Mouse (Mus musculus) ES-Bruce4 (cell line): ENCODE data around the gene Sptbn4. TPM values are rescaled to one million over a fixed set of nuclear protein-coding genes. Genes with fewer than 3 reads are reported as not detected.

Experiments
- H3K27ac ChIP-seq: 2 replicates; pipeline ENCODE4 v1.5.1; 2012; ENCODE audit warnings: low read length, inconsistent platforms; ENCODE audit not compliant: insufficient read depth
- H3K27me3 ChIP-seq: 2 replicates; pipeline ENCODE4 v1.6.1; 2012; ENCODE audit warnings: mild to moderate bottlenecking, low read length, inconsistent platforms; ENCODE audit not compliant: control insufficient read depth, poor library complexity, insufficient read depth, severe bottlenecking
- H3K36me3 ChIP-seq: 2 replicates; pipeline ENCODE4 v1.6.1; 2012; ENCODE audit warnings: inconsistent platforms, mild to moderate bottlenecking, low read length, moderate library complexity; ENCODE audit not compliant: control insufficient read depth, poor library complexity, insufficient read depth, severe bottlenecking
- H3K4me1 ChIP-seq: one replicate; pipeline ENCODE4 v1.8.1; 2011; ENCODE audit warnings: low read length; ENCODE audit not compliant: control insufficient read depth, insufficient read depth
- H3K4me3 ChIP-seq: 2 replicates; pipeline ENCODE4 v1.5.1; 2011; ENCODE audit warnings: low read depth, mild to moderate bottlenecking, low read length
- H3K9ac ChIP-seq: 2 replicates; pipeline ENCODE4 v1.6.1; 2012; ENCODE audit warnings: low read depth, mild to moderate bottlenecking, inconsistent platforms; ENCODE audit not compliant: poor library complexity, severe bottlenecking
- H3K9me3 ChIP-seq: replicated peaks from 2 replicates; pipeline ENCODE4 v1.6.1; 2012; ENCODE audit warnings: mild to moderate bottlenecking, low read length, inconsistent platforms; ENCODE audit not compliant: control insufficient read depth, poor library complexity, insufficient read depth, severe bottlenecking
- CTCF ChIP-seq: IDR thresholded peaks from one replicate; pipeline ENCODE4 v1.8.1; 2011; ENCODE audit warnings: low read depth, low read length
- EP300 ChIP-seq: IDR thresholded peaks from 2 replicates; pipeline ENCODE4 v1.6.1; 2011; ENCODE audit warnings: low read depth, low read length; ENCODE audit not compliant: insufficient read depth
- POLR2A ChIP-seq: IDR thresholded peaks from one replicate; pipeline ENCODE4 v1.8.1; 2011; ENCODE audit warnings: low read length; ENCODE audit not compliant: insufficient read depth
- polyA plus RNA-seq: library from polyadenylated mRNA; stranded (reverse); fragments of >200 nt; gene quantifications from 2 replicates; pipeline ENCODE4 v1.2.4, GENCODE M21; 2011; ENCODE audit warnings: low read depth; ENCODE audit not compliant: missing spikeins, insufficient read depth, insufficient read length

Gene Sptbn4
- polyA plus RNA-seq, 1 experiment, result 6.0 TPM

GRCm38 (mm10) chr7:27478561-27478960, 31.1 kb upstream of the Sptbn4 start:
- peaks cover 6% of the 10 kb centered on the region for H3K4me1 ChIP-seq
- no peak for TF ChIP-seq EP300
- no peak for TF ChIP-seq CTCF
- no peak for TF ChIP-seq POLR2A
- H3K27ac ChIP-seq, result no peak overlapping the region
- H3K36me3 ChIP-seq, result peaks cover 3% of the 10 kb centered on the region
- no peaks in the 10 kb centered on the region for H3K27me3 ChIP-seq
- no peak overlapping the region for H3K4me3 ChIP-seq
- no peak overlapping the region for H3K9ac ChIP-seq
- no peaks in the 10 kb centered on the region for H3K9me3 ChIP-seq

GRCm38 (mm10) chr7:27476098-27476635, 28.7 kb upstream of the Sptbn4 start:
- Histone ChIP-seq H3K4me3 (no peak overlapping the region), H3K9me3 (no peaks in the 10 kb centered on the region), H3K36me3 (peaks cover 3% of the 10 kb centered on the region), H3K4me1 (peaks cover 5% of the 10 kb centered on the region), H3K27ac (no peak overlapping the region), H3K27me3 (no peaks in the 10 kb centered on the region), H3K9ac (no peak overlapping the region)
- TF ChIP-seq CTCF, result no peak
- no peak for TF ChIP-seq EP300
- no peak for TF ChIP-seq POLR2A

GRCm38 (mm10) chr7:27475596-27475995, 28.1 kb upstream of the Sptbn4 start:
- H3K9me3 ChIP-seq, result no peaks in the 10 kb centered on the region
- peaks cover 3% of the 10 kb centered on the region for H3K36me3 ChIP-seq
- peaks cover 2% of the 10 kb centered on the region for H3K4me1 ChIP-seq
- H3K9ac ChIP-seq, result no peak overlapping the region
- H3K27ac ChIP-seq, result no peak overlapping the region
- no peak for TF ChIP-seq CTCF
- no peak overlapping the region for H3K4me3 ChIP-seq
- H3K27me3 ChIP-seq, result no peaks in the 10 kb centered on the region

- peak overlapping the region; percentile 51 for H3K9ac ChIP-seq
- no peaks in the 10 kb centered on the region for H3K27me3 ChIP-seq
- peaks cover 2% of the 10 kb centered on the region for H3K4me1 ChIP-seq
Measured at GRCm38 (mm10) chr7:27474490-27474954, 27.0 kb upstream of the Sptbn4 start.

GRCm38 (mm10) chr7:27473835-27474489, 26.5 kb upstream of the Sptbn4 start:
- H3K4me1 ChIP-seq, result peaks cover 2% of the 10 kb centered on the region
- peak overlapping the region; percentile 40; the same call in 1 of the 2 replicates for H3K27ac ChIP-seq
- peaks cover 3% of the 10 kb centered on the region for H3K36me3 ChIP-seq
- no peaks in the 10 kb centered on the region for H3K9me3 ChIP-seq
- no peaks in the 10 kb centered on the region for H3K27me3 ChIP-seq
- TF ChIP-seq EP300 (no peak), CTCF (no peak), POLR2A (no peak)
- peak overlapping the region; percentile 82 for H3K4me3 ChIP-seq
- H3K9ac ChIP-seq, result peak overlapping the region; percentile 51

More at GRCm38 (mm10) chr7:27474490-27474954, 27.0 kb upstream of the Sptbn4 start:
- peaks cover 3% of the 10 kb centered on the region for H3K36me3 ChIP-seq
- H3K27ac ChIP-seq, result peak overlapping the region; percentile 40; the same call in 1 of the 2 replicates
- H3K9me3 ChIP-seq, result no peaks in the 10 kb centered on the region
- H3K4me3 ChIP-seq, result peak overlapping the region; percentile 82
- TF ChIP-seq EP300 (peak; percentile 4; the same call in 1 of the 2 replicates), CTCF (peak; percentile 38), POLR2A (no peak)

- H3K27ac ChIP-seq, result peak within 1 kb of the TSS; percentile 77
- H3K9ac ChIP-seq, result peak within 1 kb of the TSS; percentile 62
- H3K4me3 ChIP-seq, result peak within 1 kb of the TSS; percentile 82
- H3K27me3 ChIP-seq, result no peaks in the 10 kb centered on the region
- peaks cover 2% of the 10 kb centered on the region for H3K4me1 ChIP-seq
- TF ChIP-seq CTCF, result no peak
- TF ChIP-seq POLR2A, result peak; percentile 41
- no peak for TF ChIP-seq EP300
- H3K36me3 ChIP-seq, result peaks cover 3% of the 10 kb centered on the region
- H3K9me3 ChIP-seq, result no peaks in the 10 kb centered on the region
Measured at GRCm38 (mm10) chr7:27473156-27473834, 25.8 kb upstream of the Sptbn4 start, which contains the start of gene Sertad3. Gene Sertad3, plus strand, starts transcription at chr7:27473768.
